Mouse (Mus musculus): ENCODE measurements at regions not wholly inside any gene's neighbourhood (a gene's known extent, or its start where the extent isn't known, plus 50 kb on each side); places are given as distances from the start of the nearest gene placed in this dataset.

DNA sequence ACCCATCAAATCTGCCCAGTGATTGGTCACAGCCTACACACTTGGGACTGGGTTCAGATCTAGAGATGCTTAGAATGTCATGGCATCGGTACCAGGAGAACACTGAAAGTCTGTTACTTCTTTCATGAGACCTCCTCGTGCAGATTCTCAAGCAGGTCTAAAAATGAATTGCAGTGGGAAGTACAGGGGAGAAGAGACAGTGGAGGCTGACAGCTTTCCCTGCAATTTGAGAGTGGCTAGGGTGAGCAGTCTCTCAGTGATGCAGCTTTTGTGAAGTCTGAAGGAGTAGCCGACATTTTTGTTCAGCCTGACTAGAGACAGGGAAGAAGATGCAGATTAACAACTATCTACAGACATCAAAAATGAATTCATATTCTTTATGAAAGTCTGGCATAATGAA is 112.5 kb downstream of the Fam198b start:
- DNase-seq (ENCODE audit: low spot score) (no peak), ATAC-seq (ENCODE audit: low FRiP score) (no peak)
- WGBS = 68% methylated on average over 3 of the region's 3 CpGs
- no peaks in the 10 kb centered on the region for H3K27me3 ChIP-seq (ENCODE audit: insufficient read depth, low read length)
- H3K27ac ChIP-seq (ENCODE audit: low read depth, low read length) = no peak overlapping the region
- no peaks in the 10 kb centered on the region for H3K9me3 ChIP-seq (ENCODE audit: low read length)
- no peaks in the 10 kb centered on the region for H3K4me1 ChIP-seq (ENCODE audit: insufficient read depth, low read length)
- H3K4me2 ChIP-seq (ENCODE audit: low read depth, low read length, poor library complexity, severe bottlenecking) = no peak overlapping the region
- H3K4me3 ChIP-seq (ENCODE audit: low read depth, low read length) = no peak overlapping the region
- no peak for TF ChIP-seq CTCF (IDR thresholded peaks at IDR 0.05)
- no peak overlapping the region for H3K9ac ChIP-seq (replicated peaks; ENCODE audit: low read length, poor library complexity, severe bottlenecking)
- H3K36me3 ChIP-seq (ENCODE audit: insufficient read depth, low read length) = no peaks in the 10 kb centered on the region

DNA sequence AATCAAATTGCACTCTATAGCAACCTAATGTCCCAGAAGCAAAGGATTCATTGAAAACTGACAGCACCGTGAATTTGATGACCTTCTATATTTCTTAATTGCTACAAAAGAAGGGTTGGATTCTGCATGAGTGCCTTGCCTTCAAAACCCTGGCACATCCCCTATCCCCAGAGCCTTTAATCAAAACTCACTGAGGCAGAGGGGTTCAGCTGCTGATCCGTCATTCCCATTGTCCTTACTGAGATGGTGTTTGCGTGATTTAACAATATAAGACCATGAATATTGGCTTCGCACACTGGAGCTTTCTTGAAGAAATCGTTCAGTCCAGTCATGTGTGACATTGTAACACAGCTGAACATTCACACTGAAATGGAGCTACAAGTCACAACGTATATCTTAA is 118.0 kb downstream of the Fam198b start:
- no peak overlapping the region for H3K4me2 ChIP-seq (ENCODE audit: low read depth, low read length, poor library complexity, severe bottlenecking)
- WGBS = 56% methylated on average over 6 of the region's 6 CpGs
- ATAC-seq (ENCODE audit: low FRiP score) = no peak

DNA sequence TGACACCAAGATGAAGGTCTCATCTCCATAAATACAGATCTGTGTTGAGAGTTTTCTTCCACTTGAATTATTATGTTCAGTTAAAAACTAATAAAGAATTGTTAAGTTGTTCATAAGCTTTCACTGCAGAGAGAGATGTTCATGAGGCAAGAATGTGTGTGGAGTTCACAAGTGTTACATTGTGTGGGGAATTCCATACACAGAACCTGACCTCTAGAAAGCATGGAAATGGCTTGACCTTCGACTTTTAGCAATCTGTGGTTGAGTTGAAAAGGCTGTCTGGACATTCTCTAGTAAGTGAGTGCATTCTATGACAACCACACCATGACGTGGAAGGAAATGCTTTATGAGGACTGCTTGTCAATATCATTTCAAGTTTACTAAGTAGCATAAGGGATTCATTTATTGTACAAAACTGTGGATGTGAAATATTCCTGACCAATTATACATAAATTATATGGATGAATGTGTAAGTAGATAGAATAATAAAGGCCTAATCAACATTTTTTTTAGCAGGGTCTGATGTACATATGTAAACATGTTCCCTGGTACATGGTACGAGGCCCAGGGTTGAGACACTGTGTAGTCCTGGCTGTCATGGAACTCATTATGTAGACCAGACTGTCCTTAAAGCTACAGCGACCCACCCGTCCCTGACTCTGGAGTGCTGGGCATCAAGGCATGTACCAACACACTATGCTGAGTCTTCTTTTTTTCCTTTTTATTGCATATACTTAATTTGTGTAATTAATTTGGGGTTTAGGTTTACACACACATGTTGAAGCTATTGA is 119.2 kb downstream of the Fam198b start:
- no peak overlapping the region for H3K9ac ChIP-seq (replicated peaks; ENCODE audit: low read length, poor library complexity, severe bottlenecking)
- H3K4me3 ChIP-seq (ENCODE audit: low read depth, low read length) = no peak overlapping the region
- ATAC-seq (ENCODE audit: low FRiP score) (no peak), DNase-seq (ENCODE audit: low spot score) (no peak)
- H3K4me1 ChIP-seq (ENCODE audit: insufficient read depth, low read length) = no peaks in the 10 kb centered on the region
- no peaks in the 10 kb centered on the region for H3K36me3 ChIP-seq (ENCODE audit: insufficient read depth, low read length)
- WGBS = 75% methylated on average over 5 of the region's 5 CpGs
- H3K27ac ChIP-seq (ENCODE audit: low read depth, low read length) = no peak overlapping the region
- no peaks in the 10 kb centered on the region for H3K27me3 ChIP-seq (ENCODE audit: insufficient read depth, low read length)
- H3K9me3 ChIP-seq (ENCODE audit: low read length) = no peaks in the 10 kb centered on the region
- TF ChIP-seq CTCF (IDR thresholded peaks at IDR 0.05) = no peak
- H3K4me2 ChIP-seq (ENCODE audit: low read depth, low read length, poor library complexity, severe bottlenecking) = no peak overlapping the region

More for the DNA sequence above, 118.0 kb downstream of the Fam198b start:
- TF ChIP-seq CTCF (IDR thresholded peaks at IDR 0.05) = no peak
- Histone ChIP-seq H3K27me3 (ENCODE audit: insufficient read depth, low read length) (no peaks in the 10 kb centered on the region), H3K9ac (replicated peaks; ENCODE audit: low read length, poor library complexity, severe bottlenecking) (no peak overlapping the region), H3K9me3 (ENCODE audit: low read length) (no peaks in the 10 kb centered on the region), H3K4me1 (ENCODE audit: insufficient read depth, low read length) (no peaks in the 10 kb centered on the region), H3K27ac (ENCODE audit: low read depth, low read length) (no peak overlapping the region), H3K36me3 (ENCODE audit: insufficient read depth, low read length) (no peaks in the 10 kb centered on the region), H3K4me3 (ENCODE audit: low read depth, low read length) (no peak overlapping the region)
- peak; percentile 9 for DNase-seq (ENCODE audit: low spot score)

DNA sequence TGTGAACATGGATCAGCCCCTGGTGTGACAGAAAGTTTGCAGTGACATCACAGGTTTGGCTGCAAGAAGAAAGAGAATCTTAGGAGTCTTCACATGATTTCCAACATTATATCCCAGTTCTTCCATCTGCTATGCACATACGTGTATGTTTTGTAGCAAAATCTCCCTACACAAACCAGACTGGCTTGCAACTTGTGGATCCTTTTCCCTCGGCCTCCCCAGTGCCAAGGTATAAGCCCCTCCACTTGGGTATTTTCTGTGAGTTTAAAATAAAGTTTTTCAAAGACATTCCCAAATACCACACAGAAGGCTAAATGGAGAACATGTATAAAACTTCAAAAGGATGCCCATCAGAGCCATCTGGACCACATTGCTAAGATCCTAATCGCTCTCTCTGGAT is 120.2 kb downstream of the Fam198b start:
- H3K27ac ChIP-seq (ENCODE audit: low read depth, low read length) = no peak overlapping the region
- WGBS = 92% methylated on average over 3 of the region's 3 CpGs
- no peak for DNase-seq (ENCODE audit: low spot score)
- no peak overlapping the region for H3K9ac ChIP-seq (replicated peaks; ENCODE audit: low read length, poor library complexity, severe bottlenecking)
- no peak overlapping the region for H3K4me3 ChIP-seq (ENCODE audit: low read depth, low read length)
- TF ChIP-seq CTCF (IDR thresholded peaks at IDR 0.05) = no peak
- H3K27me3 ChIP-seq (ENCODE audit: insufficient read depth, low read length) = no peaks in the 10 kb centered on the region
- no peaks in the 10 kb centered on the region for H3K36me3 ChIP-seq (ENCODE audit: insufficient read depth, low read length)
- H3K4me1 ChIP-seq (ENCODE audit: insufficient read depth, low read length) = no peaks in the 10 kb centered on the region
- no peaks in the 10 kb centered on the region for H3K9me3 ChIP-seq (ENCODE audit: low read length)
- no peak overlapping the region for H3K4me2 ChIP-seq (ENCODE audit: low read depth, low read length, poor library complexity, severe bottlenecking)
- no peak for ATAC-seq (ENCODE audit: low FRiP score)

DNA sequence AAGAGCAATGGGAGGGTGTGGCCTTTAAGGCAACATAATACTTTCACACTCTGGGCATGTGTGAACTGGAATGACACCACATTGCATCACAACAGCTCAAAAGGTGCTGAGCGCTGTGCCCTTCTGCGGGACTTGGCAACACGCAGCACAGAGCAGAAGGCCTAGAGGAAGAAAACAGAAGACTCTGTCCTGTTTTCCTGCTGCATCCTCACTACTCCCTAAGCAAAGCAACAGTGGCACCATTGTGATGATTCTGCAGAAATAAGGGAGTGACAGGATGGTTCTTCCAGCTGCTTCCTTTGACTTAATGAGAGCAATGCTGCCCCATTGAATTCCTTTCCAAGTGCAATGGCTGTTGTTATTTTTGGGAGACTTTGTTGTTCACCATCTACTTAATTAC is 120.6 kb downstream of the Fam198b start:
- H3K27me3 ChIP-seq (ENCODE audit: insufficient read depth, low read length) = no peaks in the 10 kb centered on the region
- no peaks in the 10 kb centered on the region for H3K9me3 ChIP-seq (ENCODE audit: low read length)
- no peaks in the 10 kb centered on the region for H3K36me3 ChIP-seq (ENCODE audit: insufficient read depth, low read length)
- H3K4me2 ChIP-seq (ENCODE audit: low read depth, low read length, poor library complexity, severe bottlenecking) = no peak overlapping the region
- 81% methylated on average over 3 of the region's 3 CpGs for WGBS
- DNase-seq (ENCODE audit: low spot score) = peak; percentile 30
- TF ChIP-seq CTCF (IDR thresholded peaks at IDR 0.05) = no peak
- H3K27ac ChIP-seq (ENCODE audit: low read depth, low read length) = no peak overlapping the region
- no peak overlapping the region for H3K4me3 ChIP-seq (ENCODE audit: low read depth, low read length)
- H3K9ac ChIP-seq (replicated peaks; ENCODE audit: low read length, poor library complexity, severe bottlenecking) = no peak overlapping the region
- H3K4me1 ChIP-seq (ENCODE audit: insufficient read depth, low read length) = no peaks in the 10 kb centered on the region
- peak; percentile 47; the same call in 1 of the 2 replicates for ATAC-seq (ENCODE audit: low FRiP score)

DNA sequence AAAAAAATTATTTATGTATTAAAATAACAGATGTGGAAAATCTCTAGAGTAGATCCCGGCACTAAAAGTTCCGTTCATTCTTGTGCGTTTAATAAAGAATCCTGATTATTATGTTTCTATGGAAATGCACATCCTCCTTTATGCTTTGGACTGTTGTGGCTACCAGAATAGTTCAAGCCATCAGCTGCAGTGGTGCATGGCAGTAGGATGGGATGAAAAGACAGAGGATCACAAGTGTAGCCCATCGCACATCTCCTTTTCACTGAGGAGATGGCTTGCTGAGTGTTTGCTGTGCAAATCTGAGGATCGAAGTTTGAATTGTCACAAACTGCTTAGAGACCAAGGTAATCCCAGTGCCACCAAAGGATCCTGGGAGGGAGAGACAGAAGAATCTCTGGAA is 121.0 kb downstream of the Fam198b start:
- Histone ChIP-seq H3K27ac (ENCODE audit: low read depth, low read length) (no peak overlapping the region), H3K36me3 (ENCODE audit: insufficient read depth, low read length) (no peaks in the 10 kb centered on the region), H3K4me3 (ENCODE audit: low read depth, low read length) (no peak overlapping the region), H3K9me3 (ENCODE audit: low read length) (no peaks in the 10 kb centered on the region), H3K9ac (replicated peaks; ENCODE audit: low read length, poor library complexity, severe bottlenecking) (no peak overlapping the region), H3K27me3 (ENCODE audit: insufficient read depth, low read length) (no peaks in the 10 kb centered on the region), H3K4me2 (ENCODE audit: low read depth, low read length, poor library complexity, severe bottlenecking) (no peak overlapping the region), H3K4me1 (ENCODE audit: insufficient read depth, low read length) (no peaks in the 10 kb centered on the region)
- ATAC-seq (ENCODE audit: low FRiP score) (no peak), DNase-seq (ENCODE audit: low spot score) (no peak)
- TF ChIP-seq CTCF (IDR thresholded peaks at IDR 0.05) = no peak
- 78% methylated on average over 5 of the region's 5 CpGs for WGBS

Data from midbrain, postnatal 0 days (tissue).